Mouse (Mus musculus) adrenal gland, adult 8-10 months (tissue): Measurements from ENCODE around the gene Cubn. TPM values are rescaled to one million over a fixed set of nuclear protein-coding genes. Genes with fewer than 3 reads are reported as not detected.
A peak's percentile ranks its signal among the peaks of the same experiment; 100 is the strongest.

Source experiments
- DNase-seq: peaks from one replicate; pipeline ENCODE4 v3.0.0; 2022
- total RNA-seq, 4 experiments: library from RNA; stranded (reverse); gene quantifications; 2 replicates each; pipeline ENCODE4 v1.2.4; 2022

The Cubn gene
- total RNA-seq, 4 experiments from 2014 or later = 0.17 to 0.37 (median 0.21) TPM

DNA sequence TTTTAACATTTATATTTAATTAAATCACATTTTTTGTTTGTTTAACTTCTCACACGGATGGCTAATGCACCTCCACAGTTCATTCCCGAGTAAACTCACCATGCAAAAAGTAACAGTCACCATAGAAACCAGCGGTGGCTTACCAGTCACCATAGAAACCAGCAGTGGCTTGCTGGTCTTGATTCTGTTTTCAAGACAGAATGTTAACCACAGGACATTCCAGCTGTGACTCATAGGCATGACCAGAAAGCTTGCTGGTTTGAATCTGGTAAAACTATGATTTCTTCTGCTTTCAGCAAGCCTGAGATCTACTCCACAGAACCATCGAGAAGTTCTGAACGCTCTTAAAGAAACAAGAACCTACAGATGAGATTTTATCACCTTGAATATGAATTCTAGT, 84.3 kb downstream of the Cubn start:
- no peak for DNase-seq

DNA sequence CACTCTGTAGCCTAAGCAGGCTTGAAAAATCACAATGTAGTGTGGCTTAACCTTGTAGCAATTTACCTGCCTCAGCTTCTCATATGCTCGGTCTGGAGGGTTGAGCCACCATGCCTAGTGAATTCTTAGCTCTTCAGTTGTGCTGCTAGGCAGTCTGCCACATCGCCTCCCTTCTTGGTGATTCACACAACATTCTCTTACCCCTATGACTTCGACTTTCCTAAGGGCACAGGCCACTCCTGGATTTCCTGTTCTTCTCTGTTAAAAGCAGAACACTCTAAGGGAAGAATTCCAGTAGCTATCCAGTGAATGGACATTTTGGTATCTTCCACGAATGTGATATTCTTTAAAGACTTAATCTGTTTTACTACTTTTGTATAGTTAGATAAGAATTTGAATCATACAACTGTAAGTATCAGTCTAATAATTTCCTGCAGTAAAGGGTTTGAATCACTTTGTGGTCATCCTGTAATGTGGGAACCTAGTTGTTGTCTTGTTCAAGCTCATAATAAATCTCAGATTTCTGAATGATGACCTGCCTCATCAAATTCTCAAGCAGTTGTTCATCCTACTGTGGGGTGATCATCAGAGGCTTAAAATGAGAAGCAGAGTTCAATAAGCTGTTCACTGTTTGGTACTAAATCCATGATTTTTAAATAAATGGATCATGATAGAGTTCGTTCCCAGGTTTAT, 86.5 kb downstream of the Cubn start:
- DNase-seq = no peak

DNA sequence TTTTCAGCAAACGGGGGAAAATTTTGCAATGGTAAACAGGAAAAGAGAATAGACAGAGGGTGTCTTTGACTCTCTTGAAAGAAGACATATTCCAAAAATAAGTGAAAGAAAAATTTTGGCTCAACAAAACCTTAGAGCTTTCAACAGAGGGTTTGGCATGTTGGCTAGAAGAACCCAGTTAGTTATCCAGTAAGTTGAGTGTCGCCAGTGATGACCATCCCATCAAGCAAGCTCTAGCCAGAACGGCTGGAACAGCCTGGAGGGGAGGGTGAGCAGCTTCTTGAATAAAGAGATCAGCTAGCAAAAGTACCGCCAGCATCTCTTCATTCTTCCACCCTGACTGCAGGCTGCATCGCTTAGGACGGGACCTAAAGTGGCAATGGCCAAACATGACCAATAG, 90.8 kb downstream of the Cubn start:
- DNase-seq = no peak

DNA sequence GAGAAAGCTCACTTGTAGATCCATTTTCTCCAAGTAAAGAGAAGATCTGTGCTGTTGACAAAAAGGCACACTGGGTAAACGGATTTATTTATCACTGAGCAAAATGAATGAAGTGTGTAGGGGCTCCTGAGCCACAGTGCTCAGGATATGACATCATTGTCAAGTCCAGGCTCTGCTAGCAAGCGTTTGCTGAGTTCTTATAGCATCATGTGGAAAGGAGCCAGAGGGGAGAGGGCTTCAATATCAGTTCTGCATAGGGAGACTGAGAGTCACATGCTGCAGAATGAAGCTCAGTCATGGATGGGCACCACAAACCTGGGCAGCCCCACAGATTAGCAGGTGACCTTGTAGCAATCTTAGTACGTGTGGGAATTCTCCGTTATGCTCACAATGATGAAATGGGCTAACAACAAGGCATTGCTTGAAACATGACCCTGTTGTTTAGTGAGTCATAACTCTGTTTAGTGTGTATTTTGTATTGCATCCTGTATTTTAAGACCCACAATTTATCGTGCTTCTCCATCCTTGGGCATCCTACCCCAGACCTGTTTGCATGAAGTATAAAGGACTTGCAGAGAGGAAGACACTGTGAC, 92.0 kb downstream of the Cubn start:
- no peak for DNase-seq

DNA sequence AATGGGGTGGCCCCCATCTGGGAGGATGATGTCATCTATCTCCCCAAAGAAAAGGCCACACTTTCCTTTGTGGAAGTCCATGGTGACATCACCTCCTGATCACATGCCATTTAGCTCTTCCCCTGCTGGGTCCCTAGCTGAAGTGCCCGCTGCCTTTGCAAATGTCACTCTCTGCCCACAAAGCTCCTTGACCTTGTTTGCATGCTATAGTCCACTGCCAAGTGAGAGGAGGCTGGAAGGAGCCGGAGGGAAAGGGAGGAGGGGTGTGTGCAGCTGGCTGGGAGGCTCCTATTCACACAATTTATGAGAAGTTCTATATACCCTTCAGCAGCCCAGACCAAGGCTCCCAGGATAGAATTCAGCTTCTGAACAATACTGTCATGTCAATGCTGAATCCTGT, 92.7 kb downstream of the Cubn start:
- peak; percentile 72 for DNase-seq

DNA sequence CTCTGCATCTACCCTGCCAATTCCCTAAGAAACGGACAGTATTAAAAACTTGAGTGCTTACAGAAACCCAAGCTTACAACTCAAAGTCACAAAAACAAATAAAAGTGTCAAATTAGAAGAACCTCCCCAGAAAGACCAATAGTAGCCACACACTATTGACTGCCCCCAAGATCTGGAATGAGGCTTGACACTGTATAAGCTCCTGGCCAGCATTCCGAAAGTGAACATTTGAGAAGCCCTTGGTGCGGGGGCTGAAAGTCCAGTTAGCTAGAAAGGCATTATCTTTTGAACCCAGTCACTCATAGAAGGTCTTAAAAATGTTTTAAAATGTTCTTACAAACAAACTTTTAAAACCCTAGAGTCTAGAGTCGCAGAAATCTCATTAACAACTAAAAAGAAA, 93.1 kb downstream of the Cubn start:
- no peak for DNase-seq

DNA sequence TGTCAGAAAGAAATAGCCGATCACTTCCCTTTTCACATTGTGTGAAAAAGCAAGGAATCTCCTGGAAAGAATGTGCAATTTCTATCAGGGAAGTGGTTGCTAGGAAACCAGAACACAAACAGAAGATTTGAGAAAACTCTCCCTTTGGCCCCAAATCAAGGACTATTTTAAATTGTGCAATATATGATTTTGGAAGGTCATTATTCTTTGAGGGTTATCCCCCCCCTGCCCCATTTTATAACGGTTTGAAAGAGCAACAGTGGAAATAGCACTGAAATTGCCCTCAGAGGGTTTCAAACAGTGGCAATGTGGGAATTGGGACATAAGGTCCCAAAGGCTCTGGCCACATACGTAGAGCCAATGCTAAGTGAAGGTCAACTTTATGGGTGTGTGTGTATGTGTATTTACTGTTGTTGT, 95.5 kb downstream of the Cubn start:
- no peak for DNase-seq

DNA sequence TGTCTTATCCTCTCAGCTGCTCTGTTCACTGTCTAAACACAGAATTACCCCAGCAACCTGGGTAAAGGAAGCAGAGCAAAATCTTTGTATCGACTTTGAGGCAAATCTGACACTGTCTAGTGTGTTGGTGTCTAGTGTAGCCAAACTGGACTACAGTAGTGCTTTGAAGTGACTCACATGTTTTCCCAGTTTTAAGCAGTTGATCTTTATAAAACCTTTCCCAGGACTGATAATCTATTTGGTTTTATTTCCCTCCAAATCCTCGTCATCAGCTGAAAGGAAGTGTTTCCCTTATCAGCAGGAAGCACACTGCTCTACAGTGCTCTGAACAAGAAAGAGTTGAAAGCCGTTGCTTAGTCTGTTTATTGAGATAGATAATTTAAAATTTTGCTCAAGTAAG, 100.6 kb downstream of the Cubn start:
- DNase-seq = no peak

DNA sequence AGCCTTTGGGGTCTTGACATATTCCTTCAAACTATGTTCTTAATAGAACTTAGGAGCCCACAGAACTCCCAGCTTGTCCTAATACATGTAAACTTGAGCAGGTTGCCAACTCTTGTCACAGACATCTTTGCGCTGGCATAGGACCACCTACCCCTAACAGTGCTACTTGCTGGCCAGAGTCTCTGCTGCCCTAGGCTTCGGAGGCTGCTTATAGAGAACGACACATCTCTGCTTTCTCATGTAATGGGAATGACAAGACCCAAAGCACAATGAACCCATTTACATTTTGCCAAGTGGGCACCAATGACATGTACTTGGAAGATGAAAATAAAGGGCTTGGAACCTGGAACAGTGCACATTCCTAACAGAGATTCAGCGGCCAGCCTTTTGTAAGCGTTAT, 105.0 kb downstream of the Cubn start:
- no peak for DNase-seq

DNA sequence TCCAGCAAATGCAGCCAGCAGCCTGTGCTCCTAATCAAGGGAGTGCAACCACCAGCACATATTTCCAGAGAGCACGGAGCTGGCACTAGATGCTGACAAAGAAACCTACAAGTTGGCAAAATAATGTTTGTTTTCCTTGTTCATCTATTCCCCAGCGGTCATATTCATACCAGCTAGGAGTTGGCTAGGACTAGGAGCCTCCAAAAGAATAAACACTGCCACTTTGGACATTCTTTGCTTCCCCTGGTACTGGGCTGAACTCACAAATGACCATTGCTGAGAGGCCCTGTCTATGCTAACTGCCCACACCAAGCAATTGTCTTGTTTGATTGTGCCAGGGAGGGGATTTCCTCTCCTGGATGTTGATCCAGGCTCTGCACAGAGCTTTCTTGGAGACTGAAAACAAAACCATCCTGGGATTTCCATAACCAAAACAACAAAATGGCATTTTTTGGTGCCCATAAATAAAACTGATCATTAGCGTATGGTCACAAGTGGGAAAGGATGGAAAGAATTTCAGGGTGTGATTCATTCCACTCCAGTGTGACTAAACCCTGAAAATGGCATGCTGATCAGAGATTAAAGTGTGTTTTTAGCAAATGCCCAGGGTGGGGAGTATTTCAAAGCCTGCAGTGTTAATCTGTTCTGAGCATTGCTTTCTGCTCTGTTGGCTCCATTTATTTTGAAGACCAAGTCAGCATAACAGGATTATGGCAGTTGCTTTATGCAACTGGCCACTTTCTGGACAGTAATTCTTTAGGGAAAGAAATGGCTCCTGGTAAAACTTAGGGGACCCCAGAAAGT, 105.9 kb downstream of the Cubn start:
- DNase-seq = no peak

DNA sequence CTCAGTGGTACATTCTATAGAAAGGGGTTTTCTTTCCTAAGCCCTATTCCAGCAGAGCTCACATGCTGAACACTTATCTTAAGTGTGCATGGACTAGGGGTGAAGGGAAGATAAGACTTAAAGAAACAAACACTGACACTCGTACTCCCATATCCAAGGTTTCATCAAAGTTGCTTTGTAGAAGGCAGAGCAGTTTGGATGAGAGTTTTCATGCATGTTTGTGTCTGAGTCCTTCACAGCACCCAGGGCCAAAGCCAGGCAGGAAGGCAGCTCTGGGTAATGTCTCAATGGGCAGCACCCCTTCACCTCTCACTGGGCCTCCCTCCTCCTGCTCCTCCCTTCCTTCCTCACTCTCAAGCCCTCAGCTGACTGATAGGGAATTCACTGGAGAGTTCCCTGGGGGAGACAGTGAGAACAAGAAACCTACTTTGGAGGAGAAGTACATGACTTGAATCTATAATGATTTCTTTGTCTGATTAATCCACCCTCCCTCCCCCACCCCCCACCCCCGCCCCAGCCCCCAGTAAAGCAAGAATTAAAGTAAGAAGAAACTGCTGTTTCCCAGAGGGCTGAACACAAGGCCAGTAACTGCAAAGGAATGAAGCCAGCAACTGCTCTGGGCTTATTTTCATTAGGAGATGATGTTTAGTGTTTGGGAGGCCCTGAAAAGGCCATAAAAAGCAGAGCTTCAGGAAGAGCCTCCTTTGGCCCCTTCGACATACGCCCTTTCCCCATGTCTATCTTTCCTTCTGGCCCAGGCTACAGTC, 106.7 kb downstream of the Cubn start:
- no peak for DNase-seq

DNA sequence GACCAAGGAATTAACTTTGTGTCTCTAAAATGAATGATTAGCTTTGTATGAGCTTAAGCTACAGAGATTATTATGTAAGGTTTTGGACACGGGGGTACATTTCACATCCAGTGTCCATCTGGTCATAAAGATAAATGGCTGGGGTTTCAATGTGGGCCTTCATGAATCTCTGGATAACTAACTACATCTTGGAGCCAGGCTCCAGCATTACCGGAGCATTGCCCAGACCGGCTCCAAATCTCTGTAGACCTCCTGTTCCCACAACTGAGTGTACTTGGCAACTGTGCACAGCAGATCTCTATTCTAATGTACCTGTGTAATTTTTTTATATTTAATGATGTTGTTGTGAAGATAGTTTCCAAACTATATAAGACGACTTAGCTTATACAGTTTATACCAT, 115.4 kb downstream of the Cubn start:
- no peak for DNase-seq

DNA sequence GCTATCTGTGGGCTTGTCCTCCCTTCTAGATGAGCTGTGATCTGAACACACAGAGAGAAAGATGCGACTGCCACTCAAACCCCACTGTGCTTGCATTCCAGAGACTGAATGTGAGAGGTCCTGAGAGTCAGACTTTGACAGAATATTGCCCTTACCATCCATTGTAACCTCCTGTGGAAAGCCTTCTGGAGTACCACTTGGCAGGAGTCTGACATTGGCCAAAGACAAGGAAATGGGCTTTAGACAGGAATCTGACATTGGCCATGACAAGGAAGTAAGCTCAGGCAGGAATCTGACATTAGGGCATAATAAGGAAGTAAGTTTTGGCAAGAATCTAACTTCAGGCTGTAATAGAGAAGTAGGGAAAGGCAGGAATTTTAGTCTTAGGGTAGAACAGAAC, 118.3 kb downstream of the Cubn start:
- no peak for DNase-seq

DNA sequence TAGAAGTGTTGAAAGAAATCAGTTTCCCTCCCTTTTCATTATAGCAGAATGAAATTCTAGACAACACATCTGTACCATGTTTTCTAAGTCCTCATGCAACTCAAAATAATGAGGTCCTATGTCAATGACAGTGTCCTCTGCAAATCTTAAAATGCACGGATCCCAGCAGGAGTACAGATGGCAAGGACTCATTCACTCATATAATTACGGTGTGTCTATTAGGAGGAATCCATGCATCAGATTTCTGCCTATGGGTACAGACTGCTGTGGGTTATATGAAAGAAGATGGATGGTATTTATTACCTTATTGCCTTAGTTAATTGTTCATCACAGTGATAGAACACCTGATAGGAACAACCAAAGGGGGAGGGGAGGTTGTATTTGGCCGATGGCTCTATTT, 118.8 kb downstream of the Cubn start:
- no peak for DNase-seq

DNA sequence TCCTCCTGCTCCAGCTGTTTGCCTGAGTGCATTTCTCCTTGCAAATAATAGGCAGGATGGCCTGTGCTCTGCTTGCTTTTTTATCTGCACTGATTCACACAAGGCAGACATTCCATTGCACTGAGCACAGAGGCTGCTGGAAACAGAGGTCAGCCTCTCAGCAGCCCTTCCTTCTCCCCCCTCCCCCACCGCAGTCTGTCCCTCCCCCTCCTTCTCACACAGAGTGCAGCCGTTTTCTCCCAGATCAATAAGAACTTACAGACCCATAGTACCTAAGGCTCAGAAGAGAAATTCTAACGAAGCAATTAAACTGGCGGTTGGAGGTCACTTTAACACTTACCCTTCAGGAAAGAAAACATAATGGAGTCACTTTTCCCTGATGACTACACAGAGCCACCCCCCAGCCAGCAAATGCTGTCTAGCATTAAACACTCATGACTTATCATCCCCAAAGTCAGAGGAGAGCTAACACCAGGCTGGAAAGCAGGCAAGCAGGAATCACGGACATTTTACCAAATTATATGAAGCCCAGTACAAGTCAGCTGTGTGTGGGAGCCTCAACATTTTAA, 119.3 kb downstream of the Cubn start:
- DNase-seq = peak; percentile 50

DNA sequence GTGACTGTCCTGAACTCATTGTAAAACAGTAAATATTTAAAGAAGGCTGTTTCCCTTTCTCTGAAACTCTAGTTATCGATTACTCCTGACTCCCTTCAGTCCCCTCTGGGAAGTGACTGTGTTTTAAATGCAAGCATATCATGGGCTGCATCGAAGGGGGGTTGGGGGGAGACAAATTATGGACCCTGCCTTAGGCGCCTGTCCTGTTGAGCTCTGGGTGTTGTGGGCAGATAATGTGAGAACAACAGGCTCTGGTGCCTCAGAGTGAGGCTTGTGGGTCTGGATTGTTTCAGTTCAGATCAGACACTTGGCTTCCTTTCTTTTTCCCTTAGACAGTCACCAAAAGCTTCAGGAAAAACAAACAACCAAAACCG, 119.8 kb downstream of the Cubn start:
- no peak for DNase-seq

DNA sequence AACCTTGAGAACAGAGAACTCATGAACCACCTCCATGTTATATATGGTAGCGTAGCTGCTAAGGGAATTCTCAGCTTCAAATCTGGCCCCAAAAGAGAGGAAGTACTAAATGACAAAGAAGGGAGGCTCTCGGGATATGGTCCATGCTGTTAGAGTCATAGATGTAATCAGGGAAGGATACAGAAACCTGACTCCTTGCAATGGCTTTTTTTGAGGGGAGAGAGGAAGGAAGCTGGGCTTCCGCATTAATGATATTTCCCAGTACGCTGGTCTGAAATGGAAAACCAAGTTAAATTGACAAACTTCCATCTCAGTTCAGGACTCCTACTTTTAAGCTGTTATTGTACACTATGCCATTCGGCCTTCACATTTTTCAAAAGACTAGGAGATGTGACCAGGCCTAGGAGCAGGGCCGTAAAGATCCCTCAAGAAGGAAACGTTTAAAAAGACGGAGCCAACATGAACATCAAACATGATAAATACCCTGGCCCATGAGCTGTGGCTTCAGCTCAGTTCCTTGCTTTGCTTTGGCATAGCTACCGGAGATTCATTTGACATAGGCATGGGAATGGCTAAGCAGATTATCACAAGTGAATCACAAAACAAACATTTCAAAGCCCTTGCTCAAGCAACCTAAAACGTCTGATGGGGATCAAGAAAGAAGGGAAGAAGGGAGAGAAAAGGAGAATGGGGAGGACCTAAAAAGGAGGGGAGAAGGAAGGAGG, 120.4 kb downstream of the Cubn start:
- no peak for DNase-seq

DNA sequence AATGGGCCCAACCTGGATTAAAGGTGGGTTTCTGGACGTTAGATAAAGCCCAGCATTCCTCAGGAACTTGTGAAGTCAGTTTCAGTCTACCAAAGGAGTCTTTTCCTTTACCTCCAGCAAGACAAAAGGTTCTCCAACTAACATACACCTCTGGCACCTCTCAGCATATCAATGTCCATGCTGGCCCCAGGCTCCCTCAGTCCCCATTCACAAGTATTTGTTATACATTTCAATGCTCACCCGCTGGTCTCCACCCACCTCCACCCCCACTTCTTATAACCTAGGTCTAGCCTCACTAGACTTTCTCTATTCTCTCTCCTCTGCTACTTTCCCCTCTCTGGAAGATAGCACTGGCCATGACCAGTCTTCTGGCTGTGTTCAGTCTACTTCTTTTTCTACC, 121.1 kb downstream of the Cubn start:
- no peak for DNase-seq

DNA sequence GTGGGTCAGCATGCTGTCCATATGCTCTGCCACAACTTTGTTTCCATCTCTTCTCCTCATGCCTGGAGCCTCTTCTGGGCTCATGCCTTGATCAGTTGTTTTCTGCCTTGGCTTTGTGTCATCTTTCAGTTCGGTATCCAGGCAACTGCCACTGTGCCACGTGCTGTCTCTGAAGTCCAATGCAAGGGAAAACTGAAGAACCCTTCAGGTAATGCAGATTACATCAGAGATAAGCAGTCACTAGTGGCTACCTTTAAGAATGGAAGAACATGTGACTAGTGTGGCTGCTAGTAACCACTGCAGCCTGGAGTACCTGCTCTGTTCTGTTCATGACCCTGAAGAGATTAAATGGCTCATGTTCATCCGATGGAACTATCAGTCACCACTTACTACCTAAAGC, 123.1 kb downstream of the Cubn start:
- no peak for DNase-seq

DNA sequence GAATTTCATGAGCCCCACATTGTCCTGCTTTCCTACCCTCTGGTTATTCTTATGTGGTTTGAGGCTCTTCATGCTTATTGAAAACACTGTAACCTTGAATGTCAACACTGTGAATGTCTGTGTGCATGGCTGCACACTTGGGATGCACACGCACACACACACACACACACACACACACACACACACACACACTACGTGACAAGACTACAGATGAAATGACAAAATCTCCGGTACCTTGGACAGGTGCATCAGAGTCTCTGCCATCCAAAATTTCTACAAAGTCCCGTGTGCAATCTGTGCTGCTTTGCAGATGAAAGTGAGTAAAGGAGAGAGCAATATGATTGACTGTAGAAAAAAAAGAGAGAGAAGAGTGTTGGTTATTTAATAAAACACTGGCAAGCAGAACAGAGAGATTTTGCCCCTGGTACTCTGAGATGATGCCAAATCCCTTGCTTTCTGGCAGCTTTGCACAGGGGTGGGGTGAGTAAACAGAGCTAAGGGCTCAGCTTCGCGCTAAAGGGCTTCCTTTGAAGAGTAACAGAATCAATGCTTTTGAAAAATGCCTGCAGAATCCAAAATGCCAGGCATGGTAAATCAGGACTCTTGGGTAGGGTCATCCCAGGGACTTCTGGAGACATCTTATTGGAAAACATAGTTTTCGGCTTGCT, 133.6 kb downstream of the Cubn start:
- no peak for DNase-seq

DNA sequence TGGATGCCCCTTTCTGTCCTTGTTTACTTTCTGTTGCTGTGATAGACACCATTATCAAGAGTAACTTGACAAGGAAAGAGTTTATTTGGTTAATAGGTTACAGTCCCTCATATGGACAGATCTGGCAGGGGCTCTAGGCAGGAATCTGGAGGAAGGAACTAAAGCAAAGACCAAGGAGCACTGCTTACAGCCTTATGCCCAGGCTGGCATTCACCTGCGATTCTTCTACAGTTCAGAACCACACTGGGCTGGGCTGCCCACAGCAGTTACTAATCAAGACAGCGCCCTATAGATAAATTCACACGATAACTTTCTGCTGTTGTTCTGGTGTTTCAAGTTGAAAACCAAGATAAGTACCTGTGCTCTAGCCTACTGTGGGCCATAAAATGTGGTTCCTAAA, 138.8 kb downstream of the Cubn start:
- no peak for DNase-seq
